Mouse (Mus musculus) hindbrain, embryonic 12.5 days (tissue): ENCODE data around the gene Adamts6. TPM values are rescaled to one million over a fixed set of nuclear protein-coding genes. Genes with fewer than 3 reads are reported as not detected.

Source experiments
- ATAC-seq: fragments of 200-750 bp; cut with Nextera tagmentation; 2 replicates; pipeline ENCODE4 v1.8.0; 2017; ENCODE audit warnings: moderate TSS enrichment; ENCODE audit not compliant: low FRiP score
- H3K27ac ChIP-seq: fragments of 300-500 bp; sonication (generic); 2 replicates; pipeline ENCODE4 v1.5.1; 2016; ENCODE audit warnings: mild to moderate bottlenecking
- H3K27me3 ChIP-seq: fragments of 300-500 bp; sonication (generic); 2 replicates; pipeline ENCODE4 v1.6.1; 2016; ENCODE audit warnings: mild to moderate bottlenecking
- H3K36me3 ChIP-seq: fragments of 300-500 bp; sonication (generic); 2 replicates; pipeline ENCODE4 v1.6.1; 2016; ENCODE audit warnings: mild to moderate bottlenecking
- H3K4me1 ChIP-seq: fragments of 300-500 bp; sonication (generic); 2 replicates; pipeline ENCODE4 v1.6.1; 2016
- H3K4me2 ChIP-seq: fragments of 300-500 bp; sonication (generic); replicated peaks from 2 replicates; pipeline ENCODE4 v1.6.1; 2016; ENCODE audit warnings: mild to moderate bottlenecking
- H3K4me3 ChIP-seq: fragments of 300-500 bp; sonication (generic); 2 replicates; pipeline ENCODE4 v1.5.1; 2016; ENCODE audit warnings: mild to moderate bottlenecking
- H3K9ac ChIP-seq: fragments of 300-500 bp; sonication (generic); 2 replicates; pipeline ENCODE4 v1.6.1; 2016; ENCODE audit warnings: mild to moderate bottlenecking, moderate library complexity
- H3K9me3 ChIP-seq: fragments of 300-500 bp; sonication (generic); replicated peaks from 2 replicates; pipeline ENCODE4 v1.6.1; 2016; ENCODE audit warnings: mild to moderate bottlenecking
- WGBS: fragments of 180-500 bp; shearing (Covaris S2); methylation state at CpG from one replicate; pipeline ENCODE4 v1.1.7; 2016; 5-methylcytosine and 5-hydroxymethylcytosine counted together
- polyA plus RNA-seq: library from polyadenylated mRNA; unstranded; fragments of >200 nt; fragmentation: Nextera tagmentation; extraction: Ambion mirVana; gene quantifications from 2 replicates; pipeline ENCODE4 v1.2.1, GENCODE M21; 2016

Gene Adamts6
- polyA plus RNA-seq, 1 experiment from 2014 or later: 3.9 TPM

GRCm38 (mm10) chr13:104482426-104483089, 194.9 kb downstream of the Adamts6 start:
- Histone ChIP-seq H3K27ac (no peak overlapping the region), H3K9me3 (no peaks in the 10 kb centered on the region), H3K9ac (no peak overlapping the region), H3K4me2 (no peak overlapping the region), H3K36me3 (no peaks in the 10 kb centered on the region), H3K4me3 (no peak overlapping the region), H3K27me3 (no peaks in the 10 kb centered on the region), H3K4me1 (0 out of 2 replicates have a peak, but pooled peaks cover 3% of the 10 kb centered on the region)
- WGBS: 68% methylated on average over 8 of the region's 8 CpGs
- ATAC-seq: no peak

- Histone ChIP-seq H3K9ac (no peak overlapping the region), H3K4me2 (no peak overlapping the region), H3K27ac (no peak overlapping the region), H3K36me3 (no peaks in the 10 kb centered on the region), H3K27me3 (no peaks in the 10 kb centered on the region), H3K9me3 (no peaks in the 10 kb centered on the region), H3K4me3 (no peak overlapping the region), H3K4me1 (0 out of 2 replicates have a peak, but pooled peaks cover 3% of the 10 kb centered on the region)
- ATAC-seq: no peak
- 69% methylated on average over 12 of the region's 12 CpGs for WGBS
Measured at GRCm38 (mm10) chr13:104483111-104483722, 195.6 kb downstream of the Adamts6 start.

DNA sequence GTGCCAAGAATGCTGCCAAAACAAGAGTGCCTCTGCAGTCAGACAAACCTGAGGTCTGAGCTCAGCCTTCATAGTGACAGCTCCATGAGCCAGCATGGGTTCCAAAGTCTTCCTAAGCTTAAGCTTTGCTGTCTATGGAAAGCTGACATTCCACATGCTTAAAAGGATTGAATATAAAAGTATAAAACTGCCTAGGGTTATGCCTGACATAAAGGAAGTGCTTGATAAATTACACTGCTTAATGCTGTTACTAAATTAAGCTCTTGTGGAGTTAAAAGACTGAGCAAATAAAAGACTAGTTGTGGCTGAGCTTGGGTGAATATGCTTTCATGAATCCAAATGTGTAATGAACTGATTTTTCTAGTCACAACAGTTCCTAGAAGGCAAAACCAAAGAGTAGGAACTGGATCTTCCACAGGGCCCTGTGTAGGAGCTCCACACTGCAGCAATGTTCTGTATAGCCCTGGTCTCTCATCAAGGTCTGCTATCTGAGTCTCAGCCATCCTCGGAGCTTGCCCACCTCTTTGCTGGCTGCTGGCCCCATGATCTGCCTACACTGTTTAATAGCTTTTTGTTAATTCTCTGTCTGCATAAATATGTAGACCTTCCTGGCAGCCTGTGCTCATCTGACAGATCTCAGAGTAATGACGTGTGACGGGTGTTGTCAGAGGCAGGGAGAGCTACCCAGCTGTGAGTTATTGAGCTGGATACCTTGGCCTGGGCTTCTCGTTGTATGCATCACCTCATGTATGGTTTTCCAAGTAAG, 203.6 kb downstream of the Adamts6 start:
- Histone ChIP-seq H3K4me2 (no peak overlapping the region), H3K4me1 (no peaks in the 10 kb centered on the region), H3K9ac (no peak overlapping the region), H3K9me3 (no peaks in the 10 kb centered on the region), H3K27me3 (no peaks in the 10 kb centered on the region), H3K27ac (no peak overlapping the region), H3K4me3 (no peak overlapping the region), H3K36me3 (no peaks in the 10 kb centered on the region)
- ATAC-seq: no peak
- WGBS: 69% methylated on average over 4 of the region's 4 CpGs

GRCm38 (mm10) chr13:104493466-104493993, 205.9 kb downstream of the Adamts6 start:
- ATAC-seq: no peak
- no peaks in the 10 kb centered on the region for H3K36me3 ChIP-seq
- no peak overlapping the region for H3K9ac ChIP-seq
- no peak overlapping the region for H3K4me3 ChIP-seq
- no peaks in the 10 kb centered on the region for H3K27me3 ChIP-seq
- no peaks in the 10 kb centered on the region for H3K4me1 ChIP-seq
- H3K27ac ChIP-seq: no peak overlapping the region
- 77% methylated on average over 8 of the region's 8 CpGs for WGBS
- no peak overlapping the region for H3K4me2 ChIP-seq
- no peaks in the 10 kb centered on the region for H3K9me3 ChIP-seq

- Histone ChIP-seq H3K4me3 (no peak overlapping the region), H3K9ac (no peak overlapping the region), H3K4me1 (no peaks in the 10 kb centered on the region), H3K4me2 (no peak overlapping the region), H3K27me3 (no peaks in the 10 kb centered on the region), H3K36me3 (no peaks in the 10 kb centered on the region), H3K9me3 (no peaks in the 10 kb centered on the region), H3K27ac (no peak overlapping the region)
- WGBS: 74% methylated on average over 8 of the region's 8 CpGs
- no peak for ATAC-seq
Measured at GRCm38 (mm10) chr13:104494200-104494873, 206.7 kb downstream of the Adamts6 start.

GRCm38 (mm10) chr13:104497592-104497991, 210.0 kb downstream of the Adamts6 start:
- Histone ChIP-seq H3K36me3 (no peaks in the 10 kb centered on the region), H3K4me2 (no peak overlapping the region), H3K27me3 (no peaks in the 10 kb centered on the region), H3K4me1 (no peaks in the 10 kb centered on the region), H3K9me3 (no peaks in the 10 kb centered on the region), H3K4me3 (no peak overlapping the region), H3K27ac (no peak overlapping the region), H3K9ac (no peak overlapping the region)
- ATAC-seq: no peak
- WGBS: 45% methylated on average over 3 of the region's 3 CpGs

DNA sequence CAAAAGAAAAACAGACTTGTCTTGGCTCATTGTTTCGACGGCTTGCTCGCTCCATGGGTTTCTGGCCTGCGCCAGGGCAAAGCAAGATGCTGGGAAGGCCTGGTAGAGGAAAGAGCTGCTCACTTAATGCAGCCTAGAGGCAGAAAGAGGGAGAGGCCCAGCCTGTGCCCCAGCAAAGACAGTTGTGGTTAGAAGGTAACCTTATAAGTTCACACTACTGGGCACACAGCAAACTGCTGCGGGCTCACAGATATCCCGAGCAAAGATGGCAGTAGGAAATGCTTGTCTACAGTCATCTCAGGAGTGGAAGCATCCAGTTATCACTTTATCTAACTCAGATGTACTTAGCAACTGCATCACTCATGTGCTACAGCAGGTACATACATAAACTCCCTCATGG, 211.0 kb downstream of the Adamts6 start:
- no peaks in the 10 kb centered on the region for H3K27me3 ChIP-seq
- ATAC-seq: no peak
- WGBS: 95% methylated on average over 6 of the region's 6 CpGs

GRCm38 (mm10) chr13:104499116-104500040, 211.7 kb downstream of the Adamts6 start:
- no peaks in the 10 kb centered on the region for H3K9me3 ChIP-seq

More for the DNA sequence above, 211.0 kb downstream of the Adamts6 start:
- no peak overlapping the region for H3K9ac ChIP-seq
- H3K9me3 ChIP-seq: no peaks in the 10 kb centered on the region
- H3K36me3 ChIP-seq: no peaks in the 10 kb centered on the region
- H3K4me1 ChIP-seq: no peaks in the 10 kb centered on the region
- H3K4me3 ChIP-seq: no peak overlapping the region
- H3K27ac ChIP-seq: no peak overlapping the region
- H3K4me2 ChIP-seq: no peak overlapping the region

DNA sequence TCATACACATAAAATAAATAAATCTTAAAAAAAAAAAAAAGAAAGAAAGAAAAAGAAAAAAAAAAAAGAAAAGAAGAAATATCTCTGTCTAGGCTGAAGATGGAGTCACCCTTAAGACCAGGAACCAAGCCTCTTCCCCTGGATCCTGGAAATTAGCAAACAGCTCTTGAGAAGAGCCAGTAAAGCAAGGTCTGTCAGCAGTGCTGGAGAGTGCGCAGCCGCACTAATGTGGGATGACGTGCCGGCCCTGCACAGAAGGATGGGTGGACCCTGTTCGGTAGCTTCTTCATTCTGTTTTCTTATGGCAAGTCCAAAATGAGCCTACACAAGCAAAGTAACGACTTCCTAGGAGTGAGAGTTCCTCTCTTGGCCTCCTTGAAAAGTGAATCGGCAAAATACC, 214.8 kb downstream of the Adamts6 start:
- Histone ChIP-seq H3K4me3 (no peak overlapping the region), H3K9ac (no peak overlapping the region), H3K4me2 (no peak overlapping the region), H3K27ac (no peak overlapping the region), H3K27me3 (no peaks in the 10 kb centered on the region), H3K36me3 (no peaks in the 10 kb centered on the region), H3K4me1 (no peaks in the 10 kb centered on the region), H3K9me3 (no peaks in the 10 kb centered on the region)
- no peak for ATAC-seq
- 91% methylated on average over 7 of the region's 7 CpGs for WGBS

More at GRCm38 (mm10) chr13:104499116-104500040, 211.7 kb downstream of the Adamts6 start:
- no peak overlapping the region for H3K27ac ChIP-seq
- no peak overlapping the region for H3K9ac ChIP-seq
- no peak overlapping the region for H3K4me2 ChIP-seq
- H3K4me1 ChIP-seq: no peaks in the 10 kb centered on the region
- no peaks in the 10 kb centered on the region for H3K36me3 ChIP-seq
- no peak overlapping the region for H3K4me3 ChIP-seq
- ATAC-seq: no peak
- no peaks in the 10 kb centered on the region for H3K27me3 ChIP-seq
- WGBS: 72% methylated on average over 9 of the region's 9 CpGs

GRCm38 (mm10) chr13:104504043-104504442, 216.4 kb downstream of the Adamts6 start:
- no peak for ATAC-seq
- 64% methylated on average over 1 of the region's 1 CpGs for WGBS
- Histone ChIP-seq H3K9ac (no peak overlapping the region), H3K36me3 (no peaks in the 10 kb centered on the region), H3K4me3 (no peak overlapping the region), H3K27ac (no peak overlapping the region), H3K4me1 (no peaks in the 10 kb centered on the region), H3K27me3 (no peaks in the 10 kb centered on the region), H3K9me3 (no peaks in the 10 kb centered on the region), H3K4me2 (no peak overlapping the region)

DNA sequence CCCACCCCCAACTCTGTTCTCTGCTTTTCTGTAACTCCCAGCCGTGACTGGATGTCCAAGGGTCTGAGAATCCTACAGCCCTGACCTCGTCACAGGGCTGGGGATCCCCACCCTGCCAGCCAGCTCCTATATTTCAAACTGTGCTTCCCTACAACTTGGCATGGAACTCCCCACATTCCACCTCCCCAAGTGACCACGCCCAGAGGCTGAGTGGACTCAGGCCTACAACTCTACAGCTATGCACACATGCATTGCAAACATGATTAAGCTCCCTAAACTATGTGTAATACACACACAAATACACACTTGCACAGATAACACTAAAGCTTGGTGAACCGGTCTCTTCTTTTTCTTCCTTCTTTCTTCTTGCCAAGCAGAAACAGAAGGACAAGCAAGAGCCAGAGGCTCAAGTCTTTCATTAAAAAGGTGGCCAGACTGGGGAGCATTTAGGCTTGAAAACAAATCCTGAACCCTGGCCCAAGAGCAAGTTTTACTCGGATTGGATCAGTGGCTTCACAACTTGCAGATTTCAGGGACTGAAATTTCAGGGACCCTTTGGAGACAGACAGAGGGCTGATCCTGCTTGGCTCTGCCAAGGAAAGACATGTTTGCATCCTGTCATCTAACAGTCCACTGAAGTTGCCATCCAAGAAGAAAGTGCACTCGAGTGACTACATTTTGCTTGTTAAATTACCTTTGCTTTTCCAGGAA, 218.7 kb downstream of the Adamts6 start:
- 87% methylated on average over 6 of the region's 6 CpGs for WGBS

More for the DNA sequence above, 218.7 kb downstream of the Adamts6 start:
- ATAC-seq: no peak
- Histone ChIP-seq H3K36me3 (no peaks in the 10 kb centered on the region), H3K4me2 (no peak overlapping the region), H3K9ac (no peak overlapping the region), H3K4me3 (no peak overlapping the region), H3K4me1 (peaks cover 5% of the 10 kb centered on the region; the same call in 1 of the 2 replicates), H3K27ac (no peak overlapping the region), H3K27me3 (no peaks in the 10 kb centered on the region), H3K9me3 (no peaks in the 10 kb centered on the region)
